Mouse (Mus musculus) intestine, postnatal 0 days (tissue): ENCODE data around the gene Tfip11. TPM values are rescaled to one million over a fixed set of nuclear protein-coding genes. Genes with fewer than 3 reads are reported as not detected.
A peak's percentile ranks its signal among the peaks of the same experiment; 100 is the strongest.

Experiments
- ATAC-seq: fragments of 200-750 bp; cut with Nextera tagmentation; 2 replicates; pipeline ENCODE4 v1.8.0; 2017; ENCODE audit warnings: mild to moderate bottlenecking, moderate TSS enrichment, moderate library complexity
- H3K27ac ChIP-seq: fragments of 300-500 bp; sonication (generic); 2 replicates; pipeline ENCODE4 v1.5.1; 2014; ENCODE audit warnings: mild to moderate bottlenecking, low read depth, low read length, moderate library complexity
- H3K27me3 ChIP-seq: fragments of 300-500 bp; sonication (generic); replicated peaks from 2 replicates; pipeline ENCODE4 v1.6.1; 2014; ENCODE audit warnings: low read length, mixed read lengths; ENCODE audit not compliant: control insufficient read depth, insufficient read depth
- H3K36me3 ChIP-seq: fragments of 300-500 bp; sonication (generic); 2 replicates; pipeline ENCODE4 v1.6.1; 2014; ENCODE audit warnings: mild to moderate bottlenecking, moderate library complexity; ENCODE audit not compliant: control insufficient read depth, insufficient read depth
- H3K4me1 ChIP-seq: fragments of 300-500 bp; sonication (generic); replicated peaks from 2 replicates; pipeline ENCODE4 v1.6.1; 2014; ENCODE audit warnings: antibody characterized with exemption, low read length, mixed read lengths; ENCODE audit not compliant: control insufficient read depth, insufficient read depth
- H3K4me2 ChIP-seq: fragments of 300-500 bp; sonication (generic); replicated peaks from 2 replicates; pipeline ENCODE4 v1.6.1; 2014; ENCODE audit warnings: low read depth, mild to moderate bottlenecking, moderate library complexity
- H3K4me3 ChIP-seq: fragments of 300-500 bp; sonication (generic); 2 replicates; pipeline ENCODE4 v1.5.1; 2014; ENCODE audit warnings: low read depth, low read length
- H3K9ac ChIP-seq: fragments of 300-500 bp; sonication (generic); 2 replicates; pipeline ENCODE4 v1.6.1; 2014; ENCODE audit warnings: mild to moderate bottlenecking, low read depth, low read length
- H3K9me3 ChIP-seq: fragments of 300-500 bp; sonication (generic); 2 replicates; pipeline ENCODE4 v1.6.1; 2016; ENCODE audit warnings: mixed run types; ENCODE audit not compliant: control insufficient read depth
- CTCF ChIP-seq: sonication (generic); IDR thresholded peaks from 2 replicates; pipeline ENCODE4 v1.5.1; 2016; ENCODE audit warnings: low read depth, mild to moderate bottlenecking, control low read depth, antibody characterized with exemption, moderate library complexity
- WGBS: fragments of 180-500 bp; shearing (Covaris S2); extraction: QIAGEN DNeasy Blood & Tissue Kit; methylation state at CpG from one replicate; pipeline ENCODE4 v1.1.7; 2014; 5-methylcytosine and 5-hydroxymethylcytosine counted together
- polyA plus RNA-seq: library from polyadenylated mRNA; unstranded; fragments of >200 nt; fragmentation: Nextera tagmentation; extraction: Ambion mirVana; gene quantifications from 2 replicates; pipeline ENCODE4 v1.2.1, GENCODE M21; 2015

The Tfip11 gene
- polyA plus RNA-seq, 1 experiment from 2014 or later: 13.6 TPM

GRCm38 (mm10) chr5:112284203-112284582 lies 42.0 kb upstream of the Tfip11 start:
- Histone ChIP-seq H3K4me3 (no peak overlapping the region), H3K4me1 (peaks cover 3% of the 10 kb centered on the region; the same call in 1 of the 2 replicates), H3K9ac (no peak overlapping the region), H3K27ac (no peak overlapping the region), H3K9me3 (no peaks in the 10 kb centered on the region), H3K27me3 (no peaks in the 10 kb centered on the region), H3K36me3 (no peaks in the 10 kb centered on the region), H3K4me2 (no peak overlapping the region)
- 77% methylated on average over 7 of the region's 7 CpGs for WGBS
- no peak for ATAC-seq
- no peak for TF ChIP-seq CTCF

DNA sequence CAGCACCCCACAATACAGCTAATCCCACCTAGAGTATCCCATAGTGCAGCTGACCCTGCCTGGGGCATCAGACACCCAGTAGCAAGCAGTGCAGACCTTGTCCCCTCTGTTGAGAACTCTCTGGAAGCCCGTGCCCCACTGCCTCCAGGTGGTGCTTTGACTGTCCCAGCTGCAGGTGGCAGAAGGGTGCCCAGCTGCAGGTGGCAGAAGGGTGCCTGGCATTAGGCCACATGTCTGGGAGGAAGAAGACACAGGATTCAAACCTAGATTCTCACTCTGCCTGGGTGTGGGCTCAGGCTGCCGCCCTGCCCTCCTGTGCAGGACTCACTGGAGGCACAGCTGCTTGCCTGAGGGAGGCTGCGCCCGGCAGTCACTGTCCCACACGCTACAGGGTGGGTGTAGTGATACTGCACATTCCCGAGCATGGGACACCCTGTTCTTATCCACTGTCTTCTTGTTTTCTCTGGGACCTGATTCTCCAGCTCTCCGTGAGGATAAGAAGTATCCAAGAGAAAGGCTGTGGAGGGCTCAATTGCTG lies 40.5 kb upstream of the Tfip11 start:
- Histone ChIP-seq H3K4me1 (peaks cover 3% of the 10 kb centered on the region; the same call in 1 of the 2 replicates), H3K4me2 (no peak overlapping the region), H3K36me3 (no peaks in the 10 kb centered on the region), H3K9ac (no peak overlapping the region), H3K4me3 (no peak overlapping the region), H3K9me3 (no peaks in the 10 kb centered on the region), H3K27me3 (no peaks in the 10 kb centered on the region), H3K27ac (no peak overlapping the region)
- ATAC-seq: no peak
- WGBS: 86% methylated on average over 7 of the region's 7 CpGs
- no peak for TF ChIP-seq CTCF

- ATAC-seq: no peak
- no peak overlapping the region for H3K9ac ChIP-seq
- peaks cover 3% of the 10 kb centered on the region; the same call in 1 of the 2 replicates for H3K4me1 ChIP-seq
- H3K27ac ChIP-seq: peak overlapping the region; percentile 80
- no peak for TF ChIP-seq CTCF
- peak overlapping the region; percentile 30; the same call in 1 of the 2 replicates for H3K4me2 ChIP-seq
- no peaks in the 10 kb centered on the region for H3K9me3 ChIP-seq
- no peaks in the 10 kb centered on the region for H3K27me3 ChIP-seq
- WGBS: 57% methylated on average over 2 of the region's 2 CpGs
- no peaks in the 10 kb centered on the region for H3K36me3 ChIP-seq
- no peak overlapping the region for H3K4me3 ChIP-seq
Observed at GRCm38 (mm10) chr5:112286608-112286983, 39.6 kb upstream of the Tfip11 start.

DNA sequence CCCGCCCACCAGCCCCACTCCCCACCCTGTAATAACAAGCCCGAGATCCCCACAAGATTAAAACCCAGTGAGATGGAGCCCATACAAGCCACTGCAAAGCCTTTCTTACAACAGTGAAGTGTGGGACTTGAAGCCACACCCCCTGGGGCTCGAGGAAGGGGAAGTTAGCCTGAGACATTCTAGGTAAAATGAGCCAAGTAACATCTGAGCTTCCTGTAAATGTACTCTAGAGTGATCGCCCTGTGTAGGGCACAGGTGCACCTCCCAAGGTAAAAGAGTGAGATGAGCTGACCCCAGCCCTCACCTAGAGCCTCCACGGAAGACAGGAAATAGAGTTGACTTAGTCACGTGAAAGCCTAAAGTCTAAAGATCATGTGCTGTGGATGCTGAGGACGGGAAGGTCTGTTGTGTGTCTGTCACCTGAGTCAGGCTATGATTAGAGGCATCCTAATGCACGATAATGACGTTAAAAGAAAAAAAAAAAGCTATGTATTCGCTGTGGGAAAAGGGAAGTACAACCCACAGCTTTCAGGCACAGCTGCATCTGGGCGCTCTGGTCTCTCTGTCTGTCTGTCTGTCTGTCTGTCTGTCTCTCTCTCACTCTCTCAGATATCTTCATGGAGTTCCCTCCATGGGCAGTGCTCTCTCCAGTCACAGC lies 39.0 kb upstream of the Tfip11 start:
- Histone ChIP-seq H3K4me1 (peaks cover 3% of the 10 kb centered on the region; the same call in 1 of the 2 replicates), H3K4me2 (peak overlapping the region; percentile 30; the same call in 1 of the 2 replicates), H3K36me3 (no peaks in the 10 kb centered on the region), H3K9ac (peak overlapping the region; percentile 26; the same call in 1 of the 2 replicates), H3K27me3 (no peaks in the 10 kb centered on the region), H3K4me3 (no peak overlapping the region), H3K27ac (peak overlapping the region; percentile 80), H3K9me3 (no peaks in the 10 kb centered on the region)
- peak; percentile 74 for ATAC-seq
- 35% methylated on average over 11 of the region's 11 CpGs for WGBS
- TF ChIP-seq CTCF: no peak

GRCm38 (mm10) chr5:112287652-112288051 lies 38.5 kb upstream of the Tfip11 start:
- Histone ChIP-seq H3K4me3 (no peak overlapping the region), H3K4me1 (peaks cover 3% of the 10 kb centered on the region; the same call in 1 of the 2 replicates), H3K27ac (peak overlapping the region; percentile 80), H3K36me3 (no peaks in the 10 kb centered on the region), H3K9me3 (no peaks in the 10 kb centered on the region), H3K9ac (no peak overlapping the region), H3K27me3 (no peaks in the 10 kb centered on the region), H3K4me2 (peak overlapping the region; percentile 4; the same call in 1 of the 2 replicates)
- TF ChIP-seq CTCF: no peak
- 81% methylated on average over 2 of the region's 2 CpGs for WGBS
- ATAC-seq: no peak

GRCm38 (mm10) chr5:112288193-112289141 lies 37.7 kb upstream of the Tfip11 start:
- ATAC-seq: no peak
- Histone ChIP-seq H3K4me3 (no peak overlapping the region), H3K4me2 (0 out of 2 replicates have a peak overlapping the region, but pooled peaks have one; percentile 9), H3K27me3 (no peaks in the 10 kb centered on the region), H3K9ac (no peak overlapping the region), H3K36me3 (no peaks in the 10 kb centered on the region), H3K4me1 (peaks cover 3% of the 10 kb centered on the region; the same call in 1 of the 2 replicates), H3K27ac (peak overlapping the region; percentile 80), H3K9me3 (no peaks in the 10 kb centered on the region)
- 66% methylated on average over 9 of the region's 9 CpGs for WGBS
- TF ChIP-seq CTCF: no peak
